Mouse (Mus musculus): ENCODE results near the gene Gga1. TPM values are rescaled to one million over a fixed set of nuclear protein-coding genes. Genes with fewer than 3 reads are reported as not detected.
"Not testable (repeated sequence)": the region's sequence is repeated elsewhere in the genome, so short reads cannot be mapped to it uniquely, and the experiment has no call there.

Gene Gga1
- polyA plus RNA-seq, 1 experiment from 2014 or later, result 42.0 TPM

DNA sequence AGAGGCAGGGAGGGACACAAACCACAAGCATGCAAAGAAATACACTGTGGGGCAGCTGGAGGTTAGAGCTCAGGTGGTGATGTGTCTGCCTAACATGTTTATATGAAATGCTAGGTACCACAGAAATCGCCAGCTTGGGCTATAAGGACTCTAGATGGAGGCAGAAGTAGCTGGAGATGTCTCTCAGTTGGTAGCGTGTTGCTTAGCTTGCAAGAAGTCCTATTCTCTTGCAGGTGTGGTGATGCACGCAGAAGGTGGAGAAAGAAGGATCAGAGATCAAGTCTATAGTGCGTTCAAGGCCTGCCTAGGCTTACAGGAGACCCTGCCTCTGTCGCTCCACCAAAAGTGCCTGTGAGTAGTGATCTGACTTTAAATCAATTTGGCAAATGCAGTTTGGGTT is 1.5 kb upstream of the Gga1 start:
- ATAC-seq (ENCODE audit: low FRiP score, low TSS enrichment), result no peak
- DNase-seq, result no peak
- Histone ChIP-seq H3K27me3 (ENCODE audit: control insufficient read depth, insufficient read depth, low read length) (no peaks in the 10 kb centered on the region), H3K9ac (replicated peaks; ENCODE audit: low read length) (no peak overlapping the region), H3K4me3 (replicated peaks; ENCODE audit: low read depth, low read length) (no peak overlapping the region; the same call in none of the 2 replicates), H3K4me2 (ENCODE audit: low read length) (peak overlapping the region; percentile 88), H3K9me3 (ENCODE audit: control insufficient read depth, low read length) (no peaks in the 10 kb centered on the region), H3K36me3 (ENCODE audit: control insufficient read depth, insufficient read depth, low read length) (no peaks in the 10 kb centered on the region), H3K27ac (replicated peaks; ENCODE audit: low read depth, low read length) (peak overlapping the region; percentile 98), H3K4me1 (ENCODE audit: control insufficient read depth, insufficient read depth, low read length) (peaks cover 15% of the 10 kb centered on the region)
- WGBS, result 82% methylated on average over 5 of the region's 5 CpGs

- no peaks in the 10 kb centered on the region for H3K27me3 ChIP-seq (ENCODE audit: control insufficient read depth, insufficient read depth, low read length)
- peak overlapping the region; percentile 89; the same call in 1 of the 2 replicates for H3K9ac ChIP-seq (replicated peaks; ENCODE audit: low read length)
- 2% methylated on average over 17 of the region's 17 CpGs for WGBS
- H3K9me3 ChIP-seq (ENCODE audit: control insufficient read depth, low read length), result no peaks in the 10 kb centered on the region
- peaks cover 4% of the 10 kb centered on the region; the same call in 1 of the 2 replicates for H3K36me3 ChIP-seq (ENCODE audit: control insufficient read depth, insufficient read depth, low read length)
- H3K4me1 ChIP-seq (ENCODE audit: control insufficient read depth, insufficient read depth, low read length), result peaks cover 15% of the 10 kb centered on the region
- H3K27ac ChIP-seq (replicated peaks; ENCODE audit: low read depth, low read length), result peak overlapping the region; percentile 98
- H3K4me2 ChIP-seq (ENCODE audit: low read length), result peak overlapping the region; percentile 88
- peak overlapping the region; percentile 64 for H3K4me3 ChIP-seq (replicated peaks; ENCODE audit: low read depth, low read length)
- DNase-seq (peak; percentile 92), ATAC-seq (ENCODE audit: low FRiP score, low TSS enrichment) (peak; percentile 15; the same call in 1 of the 2 replicates)
These were observed 713 bp upstream of the Gga1 start for GRCm38 (mm10) chr15:78876258-78876696.

DNA sequence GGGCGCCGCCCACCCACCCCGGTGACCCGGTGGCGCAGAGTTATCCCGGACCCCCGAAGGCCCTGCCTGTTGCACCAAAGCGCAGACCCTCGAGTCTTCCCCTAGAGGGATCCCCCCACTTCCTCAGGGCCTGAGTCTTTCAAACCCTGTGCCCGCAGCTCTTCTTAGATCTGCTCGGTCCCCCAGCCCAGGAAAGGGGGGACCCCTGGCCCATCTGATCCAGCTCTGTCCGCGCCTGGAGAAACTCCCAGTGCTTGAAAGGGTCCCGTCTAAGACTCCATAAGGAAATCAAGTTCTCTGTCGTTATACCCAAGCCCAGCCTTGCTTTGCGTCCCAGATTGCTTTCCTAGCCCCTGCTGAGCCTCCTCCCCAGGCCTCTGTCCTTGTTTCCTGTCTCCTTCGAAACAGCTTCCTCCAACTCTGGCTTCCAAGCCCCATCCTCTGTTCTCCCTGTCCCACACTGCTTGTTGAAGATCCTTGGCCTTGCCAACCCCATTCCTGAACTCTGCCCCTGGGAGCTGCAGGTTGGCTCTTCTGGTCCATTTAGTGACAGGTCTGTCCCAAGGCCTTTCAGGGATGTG is 910 bp downstream of the Gga1 start:
- no peaks in the 10 kb centered on the region for H3K27me3 ChIP-seq (ENCODE audit: control insufficient read depth, insufficient read depth, low read length)
- peak overlapping the region; percentile 88 for H3K4me2 ChIP-seq (ENCODE audit: low read length)
- 0% methylated on average over 17 of the region's 17 CpGs for WGBS
- ATAC-seq (ENCODE audit: low FRiP score, low TSS enrichment) (no peak), DNase-seq (no peak)
- H3K36me3 ChIP-seq (ENCODE audit: control insufficient read depth, insufficient read depth, low read length), result peaks cover 19% of the 10 kb centered on the region
- no peaks in the 10 kb centered on the region for H3K9me3 ChIP-seq (ENCODE audit: control insufficient read depth, low read length)
- peaks cover 15% of the 10 kb centered on the region for H3K4me1 ChIP-seq (ENCODE audit: control insufficient read depth, insufficient read depth, low read length)
- peak overlapping the region; percentile 89 for H3K9ac ChIP-seq (replicated peaks; ENCODE audit: low read length)
- H3K27ac ChIP-seq (replicated peaks; ENCODE audit: low read depth, low read length), result peak overlapping the region; percentile 98
- peak overlapping the region; percentile 64 for H3K4me3 ChIP-seq (replicated peaks; ENCODE audit: low read depth, low read length)

DNA sequence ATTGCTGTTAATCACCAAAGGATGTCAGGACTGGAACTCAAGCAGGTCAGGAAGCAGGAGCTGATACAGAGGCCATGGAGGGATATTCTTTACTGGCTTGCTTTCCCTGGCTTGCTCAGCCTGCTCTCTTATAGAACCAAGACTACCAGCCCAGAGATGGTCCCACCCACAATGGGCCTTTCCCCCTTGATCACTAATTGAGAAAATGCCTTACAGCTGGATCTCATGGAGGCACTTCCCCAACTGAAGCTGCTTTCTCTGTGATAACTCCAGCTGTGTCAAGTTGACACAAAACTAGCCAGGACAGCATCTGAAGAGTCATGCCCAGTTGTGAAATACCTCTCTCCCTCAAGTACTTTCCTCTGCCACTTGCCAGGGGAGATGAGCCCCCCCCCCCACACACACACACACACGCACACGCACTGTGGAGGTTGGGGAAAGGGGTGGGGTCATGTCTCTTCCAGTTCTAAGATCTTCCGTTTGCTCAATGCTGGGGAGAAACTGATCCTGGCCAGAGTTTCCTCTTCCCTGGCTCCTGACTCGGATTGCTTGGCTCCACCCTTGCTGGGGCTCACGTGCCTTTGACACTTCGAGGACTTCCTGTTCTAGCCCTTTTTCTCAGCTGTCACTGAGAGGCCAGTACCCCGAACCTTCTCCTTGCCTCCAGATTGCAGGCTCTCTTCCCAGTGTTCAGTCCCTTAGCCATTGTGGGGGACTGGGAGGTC is 2.0 kb downstream of the Gga1 start:
- H3K36me3 ChIP-seq (ENCODE audit: control insufficient read depth, insufficient read depth, low read length), result peaks cover 30% of the 10 kb centered on the region
- 0 out of 2 replicates have a peak overlapping the region, but pooled peaks have one; percentile 10 for H3K9ac ChIP-seq (replicated peaks; ENCODE audit: low read length)
- H3K4me3 ChIP-seq (replicated peaks; ENCODE audit: low read depth, low read length); H3K4me2 ChIP-seq (ENCODE audit: low read length); H3K9me3 ChIP-seq (ENCODE audit: control insufficient read depth, low read length); H3K27me3 ChIP-seq (ENCODE audit: control insufficient read depth, insufficient read depth, low read length); H3K27ac ChIP-seq (replicated peaks; ENCODE audit: low read depth, low read length); ATAC-seq (ENCODE audit: low FRiP score, low TSS enrichment); DNase-seq: not testable (repeated sequence)
- H3K4me1 ChIP-seq (ENCODE audit: control insufficient read depth, insufficient read depth, low read length), result peaks cover 15% of the 10 kb centered on the region
- 79% methylated on average over 7 of the region's 7 CpGs for WGBS

- DNase-seq (no peak), ATAC-seq (ENCODE audit: low FRiP score, low TSS enrichment) (no peak)
- Histone ChIP-seq H3K27ac (replicated peaks; ENCODE audit: low read depth, low read length) (no peak overlapping the region), H3K9me3 (ENCODE audit: control insufficient read depth, low read length) (no peaks in the 10 kb centered on the region), H3K27me3 (ENCODE audit: control insufficient read depth, insufficient read depth, low read length) (no peaks in the 10 kb centered on the region), H3K36me3 (ENCODE audit: control insufficient read depth, insufficient read depth, low read length) (peaks cover 42% of the 10 kb centered on the region), H3K4me1 (ENCODE audit: control insufficient read depth, insufficient read depth, low read length) (peaks cover 15% of the 10 kb centered on the region), H3K9ac (replicated peaks; ENCODE audit: low read length) (no peak overlapping the region), H3K4me2 (ENCODE audit: low read length) (no peak overlapping the region), H3K4me3 (replicated peaks; ENCODE audit: low read depth, low read length) (no peak overlapping the region)
- 95% methylated on average over 8 of the region's 8 CpGs for WGBS
These were observed 3.4 kb downstream of the Gga1 start for GRCm38 (mm10) chr15:78880432-78880831.

DNA sequence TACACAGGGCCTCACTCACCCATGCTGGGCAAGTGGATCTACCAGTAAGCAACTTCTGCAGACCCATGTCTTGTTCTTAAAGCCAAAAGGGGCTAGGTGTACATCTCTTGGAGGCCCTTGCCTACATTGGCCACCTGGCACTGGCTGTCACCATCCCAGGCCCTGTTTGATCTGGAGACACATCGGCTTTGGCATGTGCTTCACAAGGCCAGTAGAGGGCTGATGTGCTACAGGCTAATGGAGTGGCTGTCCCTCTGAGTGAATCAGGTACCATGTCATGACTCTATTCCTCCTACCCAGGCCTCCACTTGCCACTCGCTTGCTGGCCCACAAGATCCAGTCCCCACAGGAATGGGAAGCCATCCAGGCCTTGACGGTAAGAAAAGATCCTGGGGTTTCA is 4.8 kb downstream of the Gga1 start:
- Histone ChIP-seq H3K4me2 (ENCODE audit: low read length) (no peak overlapping the region), H3K27me3 (ENCODE audit: control insufficient read depth, insufficient read depth, low read length) (no peaks in the 10 kb centered on the region), H3K9me3 (ENCODE audit: control insufficient read depth, low read length) (no peaks in the 10 kb centered on the region), H3K4me1 (ENCODE audit: control insufficient read depth, insufficient read depth, low read length) (peaks cover 6% of the 10 kb centered on the region; the same call in 1 of the 2 replicates), H3K9ac (replicated peaks; ENCODE audit: low read length) (no peak overlapping the region), H3K4me3 (replicated peaks; ENCODE audit: low read depth, low read length) (no peak overlapping the region), H3K36me3 (ENCODE audit: control insufficient read depth, insufficient read depth, low read length) (peaks cover 56% of the 10 kb centered on the region), H3K27ac (replicated peaks; ENCODE audit: low read depth, low read length) (no peak overlapping the region)
- 84% methylated on average over 3 of the region's 3 CpGs for WGBS
- no peak for ATAC-seq (ENCODE audit: low FRiP score, low TSS enrichment)
- no peak for DNase-seq

GRCm38 (mm10) chr15:78889401-78889853 is 12.4 kb downstream of the Gga1 start:
- no peak for ATAC-seq (ENCODE audit: low FRiP score, low TSS enrichment)
- H3K4me2 ChIP-seq (ENCODE audit: low read length), result no peak overlapping the region
- WGBS, result 19% methylated on average over 13 of the region's 13 CpGs
- H3K9ac ChIP-seq (replicated peaks; ENCODE audit: low read length), result no peak overlapping the region
- no peaks in the 10 kb centered on the region for H3K27me3 ChIP-seq (ENCODE audit: control insufficient read depth, insufficient read depth, low read length)
- peaks cover 92% of the 10 kb centered on the region for H3K36me3 ChIP-seq (ENCODE audit: control insufficient read depth, insufficient read depth, low read length)
- DNase-seq, result no peak
- H3K4me1 ChIP-seq (ENCODE audit: control insufficient read depth, insufficient read depth, low read length), result no peaks in the 10 kb centered on the region
- no peak overlapping the region for H3K4me3 ChIP-seq (replicated peaks; ENCODE audit: low read depth, low read length)
- no peak overlapping the region for H3K27ac ChIP-seq (replicated peaks; ENCODE audit: low read depth, low read length)
- no peaks in the 10 kb centered on the region for H3K9me3 ChIP-seq (ENCODE audit: control insufficient read depth, low read length)

- Histone ChIP-seq H3K4me1 (ENCODE audit: control insufficient read depth, insufficient read depth, low read length) (no peaks in the 10 kb centered on the region), H3K4me2 (ENCODE audit: low read length) (no peak overlapping the region), H3K9me3 (ENCODE audit: control insufficient read depth, low read length) (no peaks in the 10 kb centered on the region), H3K9ac (replicated peaks; ENCODE audit: low read length) (no peak overlapping the region), H3K36me3 (ENCODE audit: control insufficient read depth, insufficient read depth, low read length) (peaks cover 66% of the 10 kb centered on the region), H3K4me3 (replicated peaks; ENCODE audit: low read depth, low read length) (no peak overlapping the region), H3K27ac (replicated peaks; ENCODE audit: low read depth, low read length) (no peak overlapping the region), H3K27me3 (ENCODE audit: control insufficient read depth, insufficient read depth, low read length) (no peaks in the 10 kb centered on the region)
- ATAC-seq (ENCODE audit: low FRiP score, low TSS enrichment) (no peak), DNase-seq (no peak)
- 66% methylated on average over 7 of the region's 7 CpGs for WGBS
These were observed 15.4 kb downstream of the Gga1 start for GRCm38 (mm10) chr15:78892440-78892839.

Data from midbrain, embryonic 14.5 days (tissue).